Mouse (Mus musculus) MEL (cell line): Measurements from ENCODE around the gene 1700001C02Rik. TPM values are rescaled to one million over a fixed set of nuclear protein-coding genes. Genes with fewer than 3 reads are reported as not detected.

Source experiments
- DNase-seq: peaks from one replicate; pipeline ENCODE4 v3.0.0; 2011; ENCODE audit warnings: low read depth, low spot score
- H3K27ac ChIP-seq: 2 replicates; pipeline ENCODE4 v1.5.1; 2012; ENCODE audit warnings: low read depth, mild to moderate bottlenecking, control low read depth, low read length, moderate library complexity; ENCODE audit not compliant: control insufficient read depth
- H3K27me3 ChIP-seq, 2 experiments: fragments of 150-350 bp in 1 of 2; sonication (generic) in 1 of 2; 2 replicates each; pipeline ENCODE4 v1.6.1; 2012; ENCODE audit warnings: low read length in 2 of 2, mild to moderate bottlenecking in 2 of 2, improper control_type of control experiment in 1 of 2, moderate library complexity in 1 of 2; ENCODE audit not compliant: insufficient read depth in 2 of 2, control insufficient read depth in 1 of 2
- H3K36me3 ChIP-seq, 2 experiments: 2 replicates each; pipeline ENCODE4 v1.6.1; 2012 to 2014; ENCODE audit warnings: low read length in 2 of 2, improper control_type of control experiment in 1 of 2, inconsistent platforms in 1 of 2, mild to moderate bottlenecking in 1 of 2; ENCODE audit not compliant: insufficient read depth in 2 of 2, control insufficient read depth in 1 of 2
- H3K4me1 ChIP-seq, 2 experiments: fragments of 150-350 bp in 1 of 2; sonication (generic) in 1 of 2; 2 replicates each; pipeline ENCODE4 v1.6.1; 2012; ENCODE audit warnings: low read length in 2 of 2, improper control_type of control experiment in 1 of 2, mild to moderate bottlenecking in 1 of 2; ENCODE audit not compliant: insufficient read depth in 2 of 2, control insufficient read depth in 1 of 2
- H3K4me3 ChIP-seq, 2 experiments: fragments of 150-350 bp in 1 of 2; sonication (generic) in 1 of 2; 2 replicates each; pipeline ENCODE4 v1.5.1; 2012; ENCODE audit warnings: low read depth in 2 of 2, low read length in 2 of 2, mild to moderate bottlenecking in 2 of 2, moderate library complexity in 2 of 2, control low read depth in 1 of 2, improper control_type of control experiment in 1 of 2; ENCODE audit not compliant: control insufficient read depth in 1 of 2, insufficient read depth in 1 of 2
- H3K79me2 ChIP-seq: 2 replicates; pipeline ENCODE4 v1.6.1; 2012; ENCODE audit warnings: mild to moderate bottlenecking, low read length, moderate library complexity; ENCODE audit not compliant: control insufficient read depth, poor library complexity, insufficient read depth
- H3K9ac ChIP-seq: 2 replicates; pipeline ENCODE4 v1.6.1; 2012; ENCODE audit warnings: low read depth, mild to moderate bottlenecking, control low read depth, low read length, moderate library complexity; ENCODE audit not compliant: control insufficient read depth, poor library complexity, severe bottlenecking
- H3K9me3 ChIP-seq: fragments of 150-350 bp; sonication (generic); replicated peaks from 2 replicates; pipeline ENCODE4 v1.6.1; 2012; ENCODE audit warnings: mild to moderate bottlenecking, low read length, improper control_type of control experiment, moderate library complexity; ENCODE audit not compliant: insufficient read depth
- CHD1 ChIP-seq: IDR thresholded peaks from 2 replicates; pipeline ENCODE4 v1.6.1; 2012; ENCODE audit warnings: low read depth, mild to moderate bottlenecking, inconsistent platforms, low read length, improper control_type of control experiment
- CHD2 ChIP-seq: IDR thresholded peaks from 2 replicates; pipeline ENCODE4 v1.6.1; 2011; ENCODE audit warnings: low read length, improper control_type of control experiment
- CTCF ChIP-seq, 3 experiments: IDR thresholded peaks in 2 of 3; conservative IDR thresholded peaks in 1 of 3; 2 replicates each; pipeline ENCODE4 v1.5.1; 2011 to 2012; ENCODE audit warnings: low read length in 3 of 3, low read depth in 2 of 3, mild to moderate bottlenecking in 2 of 3, improper control_type of control experiment in 1 of 3, inconsistent platforms in 1 of 3, mixed read lengths in 1 of 3, moderate library complexity in 1 of 3; ENCODE audit not compliant: control insufficient read depth in 1 of 3, insufficient read depth in 1 of 3, poor library complexity in 1 of 3, severe bottlenecking in 1 of 3
- GABPA ChIP-seq: IDR thresholded peaks from 2 replicates; pipeline ENCODE4 v1.6.1; 2012; ENCODE audit warnings: low read depth, mild to moderate bottlenecking, inconsistent platforms, low read length, improper control_type of control experiment, moderate library complexity
- GATA1 ChIP-seq: IDR thresholded peaks from 2 replicates; pipeline ENCODE4 v1.6.1; 2011; ENCODE audit warnings: low read depth, low read length, improper control_type of control experiment
- JUND ChIP-seq: IDR thresholded peaks from 2 replicates; pipeline ENCODE4 v1.6.1; 2011; ENCODE audit warnings: low read depth, mild to moderate bottlenecking, improper control_type of control experiment, low read length
- KAT2A ChIP-seq: conservative IDR thresholded peaks from 2 replicates; pipeline ENCODE4 v1.6.1; 2012; ENCODE audit warnings: low read depth, low read length, improper control_type of control experiment, inconsistent platforms
- MAFK ChIP-seq: IDR thresholded peaks from 2 replicates; pipeline ENCODE4 v1.6.1; 2011; ENCODE audit warnings: low read depth, mild to moderate bottlenecking, low read length, improper control_type of control experiment, borderline replicate concordance
- MAX ChIP-seq: IDR thresholded peaks from 2 replicates; pipeline ENCODE4 v1.6.1; 2011; ENCODE audit warnings: low read length, improper control_type of control experiment
- MEF2A ChIP-seq: IDR thresholded peaks from 2 replicates; pipeline ENCODE4 v1.6.1; 2014; ENCODE audit warnings: low read depth, mild to moderate bottlenecking, inconsistent platforms, low read length, improper control_type of control experiment; ENCODE audit not compliant: poor library complexity, insufficient replicate concordance, severe bottlenecking; ENCODE audit errors: extremely low read depth
- MXI1 ChIP-seq: IDR thresholded peaks from 2 replicates; pipeline ENCODE4 v1.6.1; 2011; ENCODE audit warnings: mild to moderate bottlenecking, low read depth, low read length, improper control_type of control experiment
- MYB ChIP-seq: IDR thresholded peaks from 2 replicates; pipeline ENCODE4 v1.6.1; 2011; ENCODE audit warnings: mild to moderate bottlenecking, low read depth, low read length, improper control_type of control experiment
- MYC ChIP-seq: IDR thresholded peaks from 2 replicates; pipeline ENCODE4 v1.6.1; 2011; ENCODE audit warnings: low read depth, mild to moderate bottlenecking, low read length, improper control_type of control experiment, moderate library complexity
- NELFE ChIP-seq: IDR thresholded peaks from 2 replicates; pipeline ENCODE4 v1.6.1; 2011; ENCODE audit warnings: low read depth, low read length, improper control_type of control experiment
- NRF1 ChIP-seq: IDR thresholded peaks from 2 replicates; pipeline ENCODE4 v1.6.1; 2014; ENCODE audit warnings: low read depth, mild to moderate bottlenecking, inconsistent platforms, low read length, improper control_type of control experiment, moderate library complexity; ENCODE audit not compliant: poor library complexity, insufficient read depth, severe bottlenecking
- POLR2AphosphoS2 ChIP-seq: IDR thresholded peaks from 2 replicates; pipeline ENCODE4 v1.6.1; 2011; ENCODE audit warnings: low read length, improper control_type of control experiment
- RCOR1 ChIP-seq: IDR thresholded peaks from 2 replicates; pipeline ENCODE4 v1.6.1; 2012; ENCODE audit warnings: low read depth, mild to moderate bottlenecking, inconsistent platforms, low read length, improper control_type of control experiment
- SIN3A ChIP-seq: IDR thresholded peaks from 2 replicates; pipeline ENCODE4 v1.6.1; 2012; ENCODE audit warnings: low read length, improper control_type of control experiment, inconsistent platforms
- UBTF ChIP-seq: IDR thresholded peaks from 2 replicates; pipeline ENCODE4 v1.6.1; 2012; ENCODE audit warnings: low read depth, mild to moderate bottlenecking, inconsistent platforms, low read length, improper control_type of control experiment, moderate library complexity, borderline replicate concordance; ENCODE audit not compliant: insufficient read depth
- USF1 ChIP-seq: IDR thresholded peaks from 2 replicates; pipeline ENCODE4 v1.6.1; 2014; ENCODE audit warnings: low read depth, mild to moderate bottlenecking, inconsistent platforms, low read length, improper control_type of control experiment, moderate library complexity
- USF2 ChIP-seq, 2 experiments: IDR thresholded peaks; 2 replicates each; pipeline ENCODE4 v1.6.1; 2011 to 2012; ENCODE audit warnings: improper control_type of control experiment in 2 of 2, low read length in 2 of 2, borderline replicate concordance in 1 of 2, inconsistent platforms in 1 of 2, low read depth in 1 of 2, mild to moderate bottlenecking in 1 of 2; ENCODE audit not compliant: insufficient read depth in 1 of 2
- ZC3H11A ChIP-seq: IDR thresholded peaks from 2 replicates; pipeline ENCODE4 v1.6.1; 2012; ENCODE audit warnings: low read depth, mild to moderate bottlenecking, inconsistent platforms, low read length, improper control_type of control experiment
- ZMIZ1 ChIP-seq: IDR thresholded peaks from 2 replicates; pipeline ENCODE4 v1.6.1; 2012; ENCODE audit warnings: low read depth, mild to moderate bottlenecking, inconsistent platforms, low read length, improper control_type of control experiment, moderate library complexity
- ZNF384 ChIP-seq: IDR thresholded peaks from 2 replicates; pipeline ENCODE4 v1.6.1; 2012; ENCODE audit warnings: low read depth, mild to moderate bottlenecking, inconsistent platforms, low read length, improper control_type of control experiment
- polyA plus RNA-seq, 2 experiments: library from polyadenylated mRNA; stranded (reverse) in 1 of 2; unstranded in 1 of 2; fragments of >175 nt in 1 of 2; fragments of >200 nt in 1 of 2; gene quantifications; 2 replicates each; pipeline versions ENCODE4 v1.2.1 to v1.2.4; 2012; ENCODE audit warnings: low replicate concordance in 2 of 2, low read depth in 1 of 2; ENCODE audit not compliant: insufficient read length in 2 of 2, insufficient read depth in 1 of 2, missing spikeins in 1 of 2
- total RNA-seq: library from RNA; depleted of rRNA; stranded (reverse); fragments of 300-350 nt; gene quantifications from 2 replicates; pipeline ENCODE4 v1.2.3, GENCODE M21; 2012

The 1700001C02Rik gene
- total and polyA plus RNA-seq, 3 experiments = not detected

DNA sequence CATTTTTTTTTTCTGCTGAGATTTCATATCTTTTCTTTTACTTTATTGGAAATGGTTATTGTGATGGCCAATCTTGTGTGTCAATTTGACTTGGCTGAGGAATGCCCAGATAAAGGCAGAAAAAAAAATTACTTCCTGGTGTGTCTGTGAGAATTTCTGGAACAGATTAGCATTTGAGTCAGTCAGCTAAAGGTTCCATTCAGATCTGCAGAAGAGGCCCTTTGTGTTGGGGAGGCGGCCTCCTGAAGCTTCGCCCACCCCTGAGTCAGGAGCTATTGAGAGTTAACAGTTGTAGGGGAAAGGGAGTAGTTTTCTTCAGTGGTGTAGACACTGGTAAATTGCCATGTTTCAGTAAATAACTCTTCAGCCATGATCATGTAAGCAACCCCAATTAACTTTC lies 29.4 kb downstream of the 1700001C02Rik start:
- Histone ChIP-seq H3K4me3 (no peak overlapping the region), H3K27me3 (peaks cover 6 to 13% of the 10 kb centered on the region in 2 experiments), H3K36me3 (peaks cover 0 to 2% of the 10 kb centered on the region in 2 experiments; a peak in 1 of 4 replicates), H3K27ac (no peak overlapping the region), H3K79me2 (no peaks in the 10 kb centered on the region), H3K9me3 (no peaks in the 10 kb centered on the region), H3K9ac (no peak overlapping the region), H3K4me1 (peaks cover 0 to 20% of the 10 kb centered on the region in 2 experiments; a peak in 2 of 4 replicates)
- DNase-seq = peak; percentile 18
- 0 out of 2 replicates have a peak, but pooled peaks have one; percentile 9 for TF ChIP-seq GATA1
- TF ChIP-seq UBTF = no peak
- TF ChIP-seq ZC3H11A = no peak

DNA sequence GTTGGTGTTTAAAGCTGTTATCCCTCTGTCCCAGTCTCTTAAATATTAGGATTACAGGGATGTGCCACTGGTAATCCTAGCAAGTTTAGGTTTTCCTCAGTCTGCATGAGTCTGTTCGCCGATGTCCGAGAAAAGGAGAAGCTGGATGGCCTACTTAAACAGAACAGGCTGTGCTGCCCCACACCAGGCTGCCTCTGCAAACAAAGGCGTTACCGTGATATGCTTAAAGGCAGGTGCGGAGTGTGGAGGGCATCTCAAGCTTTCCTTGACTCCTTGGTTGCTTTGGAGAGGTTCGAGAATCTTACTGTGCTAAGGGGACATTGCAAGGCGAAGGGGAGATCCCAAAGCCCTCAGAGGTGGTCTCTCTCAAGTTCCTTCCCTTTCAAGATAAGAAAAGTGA lies 31.0 kb downstream of the 1700001C02Rik start:
- no peak overlapping the region for H3K27ac ChIP-seq
- no peak for TF ChIP-seq MEF2A
- TF ChIP-seq MXI1 = no peak
- no peak for TF ChIP-seq ZC3H11A
- TF ChIP-seq RCOR1 = no peak
- no peak for TF ChIP-seq JUND
- no peak for TF ChIP-seq MAFK
- no peak for TF ChIP-seq UBTF
- TF ChIP-seq MYC = no peak
- H3K9me3 ChIP-seq = no peaks in the 10 kb centered on the region
- DNase-seq = no peak
- H3K4me3 ChIP-seq = no peak overlapping the region
- peaks cover 3 to 6% of the 10 kb centered on the region in 2 experiments for H3K27me3 ChIP-seq
- peaks cover 0 to 2% of the 10 kb centered on the region in 2 experiments; a peak in 1 of 4 replicates for H3K36me3 ChIP-seq
- no peaks in the 10 kb centered on the region for H3K79me2 ChIP-seq
- H3K4me1 ChIP-seq = peaks cover 0 to 20% of the 10 kb centered on the region in 2 experiments; a peak in 2 of 4 replicates
- H3K9ac ChIP-seq = no peak overlapping the region

DNA sequence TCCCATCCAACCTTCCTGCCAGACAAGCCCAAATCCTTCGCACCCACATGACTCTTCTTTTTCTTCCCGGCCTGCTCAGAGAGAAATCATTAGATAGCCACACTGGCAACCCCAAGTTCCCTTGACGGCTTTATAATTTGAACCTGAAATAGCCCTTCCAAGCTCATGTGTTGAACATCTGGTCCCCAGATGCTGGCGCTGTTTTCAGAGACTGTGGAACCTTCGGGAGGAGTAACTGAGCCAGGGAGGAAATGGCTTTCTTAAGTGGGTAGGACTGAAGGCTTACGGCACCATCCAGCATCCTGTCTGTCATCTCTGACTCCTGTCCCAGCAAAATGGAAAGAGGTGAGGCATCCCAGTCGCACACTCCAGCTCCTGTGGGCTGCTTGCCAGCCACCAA lies 31.5 kb downstream of the 1700001C02Rik start:
- H3K4me1 ChIP-seq = peaks cover 0 to 20% of the 10 kb centered on the region in 2 experiments; a peak in 2 of 4 replicates
- peaks cover 0 to 2% of the 10 kb centered on the region in 2 experiments; a peak in 1 of 4 replicates for H3K36me3 ChIP-seq
- H3K4me3 ChIP-seq = no peak overlapping the region
- no peak overlapping the region for H3K9ac ChIP-seq
- DNase-seq = no peak
- peaks cover 4 to 8% of the 10 kb centered on the region in 2 experiments for H3K27me3 ChIP-seq
- no peak overlapping the region for H3K27ac ChIP-seq
- no peaks in the 10 kb centered on the region for H3K79me2 ChIP-seq
- no peaks in the 10 kb centered on the region for H3K9me3 ChIP-seq
- no peak for TF ChIP-seq JUND
- TF ChIP-seq ZC3H11A = no peak
- no peak for TF ChIP-seq POLR2AphosphoS2
- no peak for TF ChIP-seq NELFE
- TF ChIP-seq ZMIZ1 = no peak
- TF ChIP-seq ZNF384 = no peak
- no peak for TF ChIP-seq CHD2
- TF ChIP-seq MAX = no peak
- TF ChIP-seq CTCF (IDR thresholded peaks at IDR 0.05 in 2 of 3, conservative IDR thresholded peaks at IDR 0.05 in 1 of 3; ENCODE audit: control insufficient read depth in 1 of 3, insufficient read depth in 1 of 3, low read depth in 2 of 3, low read length in 3 of 3, poor library complexity in 1 of 3, severe bottlenecking in 1 of 3) = no peak
- no peak for TF ChIP-seq KAT2A
- TF ChIP-seq NRF1 = no peak
- TF ChIP-seq USF2 (IDR thresholded peaks at IDR 0.05; ENCODE audit: borderline replicate concordance in 1 of 2, insufficient read depth in 1 of 2, low read depth in 1 of 2, low read length in 2 of 2) = no peak
- TF ChIP-seq MXI1 = no peak
- no peak for TF ChIP-seq USF1
- no peak for TF ChIP-seq MAFK
- no peak for TF ChIP-seq SIN3A
- TF ChIP-seq MYB = no peak
- TF ChIP-seq GABPA = no peak
- TF ChIP-seq UBTF = no peak
- no peak for TF ChIP-seq CHD1
